Mouse (Mus musculus): ENCODE measurements around the gene Gm10392. TPM values are rescaled to one million over a fixed set of nuclear protein-coding genes. Genes with fewer than 3 reads are reported as not detected.

Gene Gm10392
- total and polyA plus RNA-seq, 2 experiments from 2014 or later = not detected

DNA sequence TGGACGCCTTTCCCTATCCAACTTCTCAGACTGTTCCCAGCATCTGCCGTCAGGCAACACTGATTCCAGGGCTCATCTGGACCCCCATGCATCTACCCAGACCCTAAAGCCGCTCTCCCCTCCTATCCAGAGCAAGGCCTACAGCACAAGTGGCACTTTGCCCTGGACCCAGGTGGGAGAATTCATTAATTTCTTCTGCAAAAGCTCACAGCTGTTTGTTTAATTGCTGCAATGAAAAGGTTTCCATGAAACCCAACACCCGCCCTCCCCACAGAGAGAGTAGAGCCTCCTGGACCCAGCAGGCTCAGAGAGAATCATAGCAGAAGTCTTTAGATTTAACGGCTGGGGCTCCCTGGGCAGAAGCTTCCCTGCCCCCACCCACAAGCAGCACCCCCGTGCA lies 33.8 kb downstream of the Gm10392 start:
- H3K9me3 ChIP-seq (ENCODE audit: low read length) = no peaks in the 10 kb centered on the region
- no peak overlapping the region for H3K9ac ChIP-seq (replicated peaks; ENCODE audit: low read length)
- no peak overlapping the region for H3K4me3 ChIP-seq (ENCODE audit: low read length)
- no peak for TF ChIP-seq CTCF (IDR thresholded peaks at IDR 0.05; ENCODE audit: low read depth)
- no peaks in the 10 kb centered on the region for H3K27me3 ChIP-seq (ENCODE audit: insufficient read depth, low read length)
- no peak overlapping the region for H3K27ac ChIP-seq
- ATAC-seq (no peak), DNase-seq (ENCODE audit: low spot score) (peak; percentile 60)
- 0 out of 2 replicates have a peak overlapping the region, but pooled peaks have one; percentile 17 for H3K4me2 ChIP-seq (ENCODE audit: low read depth, low read length)
- no peaks in the 10 kb centered on the region for H3K36me3 ChIP-seq (ENCODE audit: insufficient read depth, low read length)
- peaks cover 38% of the 10 kb centered on the region for H3K4me1 ChIP-seq (ENCODE audit: insufficient read depth, low read length)
- WGBS = 39% methylated on average over 6 of the region's 6 CpGs

DNA sequence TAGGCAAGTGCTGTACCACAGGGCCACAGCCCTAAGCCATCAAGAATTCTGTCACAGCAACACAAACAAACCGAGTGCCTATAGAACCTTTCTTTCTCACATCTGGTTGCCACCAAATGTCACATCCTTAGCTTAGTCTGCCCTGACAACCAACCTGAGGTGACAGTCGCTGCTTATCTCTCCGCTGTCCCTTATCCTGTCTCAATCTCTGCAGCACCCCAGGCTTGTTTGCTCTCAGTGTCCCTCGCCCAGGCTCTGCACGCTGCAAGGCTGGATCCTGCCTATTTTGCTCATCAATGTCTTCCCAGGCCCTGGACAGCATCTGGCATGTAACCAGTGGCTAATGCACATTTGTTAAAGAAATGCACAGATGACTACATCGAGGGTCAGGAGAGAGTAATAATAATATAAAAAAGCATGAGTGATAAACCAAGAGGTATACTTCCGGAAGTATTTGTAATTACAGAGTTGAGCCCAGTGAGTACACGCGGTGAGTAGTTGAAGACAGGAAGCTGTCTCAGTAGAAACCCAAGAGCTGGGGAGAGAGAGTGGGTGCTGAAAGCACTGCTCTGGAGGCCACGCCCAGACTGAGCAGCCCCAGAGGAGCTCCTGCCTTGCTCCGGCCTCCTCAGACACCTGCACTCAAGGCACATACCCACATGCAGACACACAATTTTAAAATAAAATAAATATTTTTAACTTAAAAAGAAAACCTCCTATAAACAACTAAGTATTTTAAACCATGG lies 35.3 kb downstream of the Gm10392 start:
- Histone ChIP-seq H3K36me3 (ENCODE audit: insufficient read depth, low read length) (no peaks in the 10 kb centered on the region), H3K9ac (replicated peaks; ENCODE audit: low read length) (no peak overlapping the region), H3K4me3 (ENCODE audit: low read length) (no peak overlapping the region), H3K9me3 (ENCODE audit: low read length) (no peaks in the 10 kb centered on the region), H3K4me2 (ENCODE audit: low read depth, low read length) (no peak overlapping the region), H3K27me3 (ENCODE audit: insufficient read depth, low read length) (no peaks in the 10 kb centered on the region), H3K27ac (no peak overlapping the region), H3K4me1 (ENCODE audit: insufficient read depth, low read length) (peaks cover 34% of the 10 kb centered on the region)
- TF ChIP-seq CTCF (IDR thresholded peaks at IDR 0.05; ENCODE audit: low read depth) = no peak
- DNase-seq (ENCODE audit: low spot score) (no peak), ATAC-seq (no peak)
- 71% methylated on average over 11 of the region's 11 CpGs for WGBS

DNA sequence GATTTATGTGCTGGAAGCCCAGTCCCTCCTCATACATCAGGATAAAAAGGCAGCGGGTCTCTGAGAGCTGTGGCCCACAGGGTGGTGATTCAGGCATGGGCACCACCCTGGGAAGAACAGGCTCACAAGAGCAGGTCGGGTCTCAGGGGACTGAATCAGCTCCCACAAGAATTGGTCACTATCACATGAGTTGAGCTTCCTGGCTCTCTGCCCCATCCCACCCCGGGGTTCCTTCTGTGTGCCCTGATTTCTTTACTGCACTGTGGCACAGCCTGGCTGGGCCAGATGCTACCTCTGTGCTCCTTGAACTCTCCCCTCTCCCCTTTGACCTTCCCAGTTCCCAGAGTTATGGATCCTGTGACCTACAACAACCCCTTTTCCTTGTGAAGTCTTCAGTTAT lies 36.0 kb downstream of the Gm10392 start:
- H3K9ac ChIP-seq (replicated peaks; ENCODE audit: low read length) = no peak overlapping the region
- no peak overlapping the region for H3K4me2 ChIP-seq (ENCODE audit: low read depth, low read length)
- H3K27ac ChIP-seq = no peak overlapping the region
- H3K4me3 ChIP-seq (ENCODE audit: low read length) = no peak overlapping the region
- TF ChIP-seq CTCF (IDR thresholded peaks at IDR 0.05; ENCODE audit: low read depth) = no peak
- peaks cover 28% of the 10 kb centered on the region for H3K4me1 ChIP-seq (ENCODE audit: insufficient read depth, low read length)
- no peaks in the 10 kb centered on the region for H3K27me3 ChIP-seq (ENCODE audit: insufficient read depth, low read length)
- no peaks in the 10 kb centered on the region for H3K9me3 ChIP-seq (ENCODE audit: low read length)
- DNase-seq (ENCODE audit: low spot score) (no peak), ATAC-seq (no peak)
- WGBS = 68% methylated on average over 3 of the region's 3 CpGs
- no peaks in the 10 kb centered on the region for H3K36me3 ChIP-seq (ENCODE audit: insufficient read depth, low read length)

DNA sequence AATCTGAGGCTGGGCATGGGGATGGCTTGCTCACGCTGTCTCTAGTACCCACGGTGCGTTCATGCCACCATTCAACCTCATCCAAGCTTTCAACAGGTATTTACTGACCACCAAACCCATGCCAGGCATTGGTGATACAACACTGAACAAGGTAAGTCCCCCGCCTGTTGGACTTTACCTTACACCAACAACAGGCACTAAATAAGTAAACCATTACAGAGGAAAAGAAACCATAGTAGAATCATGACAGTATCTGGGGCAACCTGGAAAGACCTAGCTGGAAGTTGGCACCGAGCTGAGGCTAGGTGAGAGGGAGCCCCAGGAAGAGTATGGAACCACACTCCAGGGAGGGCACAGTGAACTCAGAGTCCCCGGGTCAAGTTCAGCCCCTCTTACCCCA lies 42.1 kb downstream of the Gm10392 start:
- H3K9ac ChIP-seq (replicated peaks; ENCODE audit: low read length) = no peak overlapping the region
- H3K4me3 ChIP-seq (ENCODE audit: low read length) = no peak overlapping the region
- H3K9me3 ChIP-seq (ENCODE audit: low read length) = no peaks in the 10 kb centered on the region
- no peaks in the 10 kb centered on the region for H3K4me1 ChIP-seq (ENCODE audit: insufficient read depth, low read length)
- ATAC-seq (no peak), DNase-seq (ENCODE audit: low spot score) (no peak)
- 95% methylated on average over 6 of the region's 6 CpGs for WGBS
- TF ChIP-seq CTCF (IDR thresholded peaks at IDR 0.05; ENCODE audit: low read depth) = no peak
- no peak overlapping the region for H3K4me2 ChIP-seq (ENCODE audit: low read depth, low read length)
- no peak overlapping the region for H3K27ac ChIP-seq
- peaks cover 10% of the 10 kb centered on the region for H3K36me3 ChIP-seq (ENCODE audit: insufficient read depth, low read length)
- no peaks in the 10 kb centered on the region for H3K27me3 ChIP-seq (ENCODE audit: insufficient read depth, low read length)

DNA sequence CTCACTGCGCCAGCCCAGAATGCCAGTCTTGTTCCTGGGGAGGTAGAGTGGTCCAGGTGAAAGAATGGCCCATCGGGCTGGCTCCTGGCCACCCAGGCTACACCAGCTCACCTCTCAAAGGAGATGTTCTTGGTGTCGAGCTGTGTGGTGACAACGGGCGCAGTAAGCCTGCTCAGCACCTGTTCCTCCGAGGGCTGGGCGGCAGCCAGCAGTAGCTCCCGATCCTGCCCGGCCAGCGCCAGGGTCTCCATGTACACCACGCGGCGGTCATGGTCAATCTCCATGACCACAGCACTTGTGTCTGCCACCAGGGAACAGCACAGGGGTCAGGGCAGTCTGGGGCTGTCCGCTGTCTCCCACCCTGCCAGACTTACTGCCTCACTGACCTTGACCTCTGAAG lies 42.8 kb downstream of the Gm10392 start:
- H3K4me2 ChIP-seq (ENCODE audit: low read depth, low read length) = no peak overlapping the region
- H3K9me3 ChIP-seq (ENCODE audit: low read length) = no peaks in the 10 kb centered on the region
- H3K4me3 ChIP-seq (ENCODE audit: low read length) = no peak overlapping the region
- H3K9ac ChIP-seq (replicated peaks; ENCODE audit: low read length) = no peak overlapping the region
- H3K27me3 ChIP-seq (ENCODE audit: insufficient read depth, low read length) = no peaks in the 10 kb centered on the region
- H3K36me3 ChIP-seq (ENCODE audit: insufficient read depth, low read length) = peaks cover 12% of the 10 kb centered on the region
- DNase-seq (ENCODE audit: low spot score) = no peak
- TF ChIP-seq CTCF (IDR thresholded peaks at IDR 0.05; ENCODE audit: low read depth) = no peak
- H3K4me1 ChIP-seq (ENCODE audit: insufficient read depth, low read length) = no peaks in the 10 kb centered on the region
- WGBS = 86% methylated on average over 14 of the region's 14 CpGs
- ATAC-seq = no peak
- no peak overlapping the region for H3K27ac ChIP-seq

DNA sequence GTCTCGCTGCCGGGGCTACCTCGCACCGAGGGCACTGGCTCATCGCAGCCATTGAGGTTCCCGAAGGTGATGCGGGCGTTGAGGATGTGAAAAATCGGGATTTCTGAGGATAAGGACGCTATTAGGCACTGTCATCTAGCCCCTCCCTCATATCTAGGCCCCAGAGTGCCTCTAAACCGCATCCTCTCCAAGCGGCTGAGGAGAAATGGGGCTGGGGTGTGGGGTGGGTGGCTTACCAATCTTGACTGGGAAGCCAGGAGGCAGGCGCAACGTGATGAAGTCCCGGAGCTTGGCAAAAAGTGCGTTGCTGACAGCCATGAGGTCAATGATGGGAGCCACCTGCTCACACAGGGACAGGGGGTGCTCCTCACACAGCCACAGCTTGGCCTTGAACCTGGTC lies 46.2 kb downstream of the Gm10392 start:
- DNase-seq (ENCODE audit: low spot score) = no peak
- Histone ChIP-seq H3K36me3 (ENCODE audit: insufficient read depth, low read length) (peaks cover 21% of the 10 kb centered on the region), H3K4me3 (ENCODE audit: low read length) (no peak overlapping the region), H3K9ac (replicated peaks; ENCODE audit: low read length) (no peak overlapping the region), H3K27me3 (ENCODE audit: insufficient read depth, low read length) (no peaks in the 10 kb centered on the region), H3K9me3 (ENCODE audit: low read length) (no peaks in the 10 kb centered on the region), H3K4me1 (ENCODE audit: insufficient read depth, low read length) (no peaks in the 10 kb centered on the region), H3K4me2 (ENCODE audit: low read depth, low read length) (no peak overlapping the region), H3K27ac (no peak overlapping the region)
- ATAC-seq = no peak
- no peak for TF ChIP-seq CTCF (IDR thresholded peaks at IDR 0.05; ENCODE audit: low read depth)
- 92% methylated on average over 16 of the region's 16 CpGs for WGBS

DNA sequence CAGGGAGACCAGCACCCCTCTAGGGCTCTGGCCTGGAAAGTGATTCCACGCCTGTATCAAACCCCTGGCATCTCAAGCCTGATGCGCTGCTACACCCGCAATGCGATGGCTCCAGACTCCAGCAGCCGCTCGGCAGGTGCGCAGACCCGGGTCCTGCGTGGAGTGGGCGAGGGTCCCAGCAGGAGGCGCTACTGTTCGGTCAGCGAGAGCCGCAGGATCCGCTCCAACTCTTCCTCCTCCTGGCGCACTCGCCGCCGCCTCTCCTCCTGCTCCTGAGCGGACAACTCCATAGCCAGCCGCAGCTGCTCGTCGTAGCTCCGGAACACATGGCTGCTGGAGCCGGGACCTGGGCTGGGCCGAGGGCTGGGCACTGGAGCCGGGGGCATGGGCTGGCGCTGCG lies 47.6 kb downstream of the Gm10392 start:
- H3K36me3 ChIP-seq (ENCODE audit: insufficient read depth, low read length) = peaks cover 21% of the 10 kb centered on the region
- 80% methylated on average over 29 of the region's 29 CpGs for WGBS
- TF ChIP-seq CTCF (IDR thresholded peaks at IDR 0.05; ENCODE audit: low read depth) = no peak

More for the DNA sequence above, 47.6 kb downstream of the Gm10392 start:
- H3K4me3 ChIP-seq (ENCODE audit: low read length) = no peak overlapping the region
- no peak for ATAC-seq
- H3K4me2 ChIP-seq (ENCODE audit: low read depth, low read length) = no peak overlapping the region
- H3K9me3 ChIP-seq (ENCODE audit: low read length) = no peaks in the 10 kb centered on the region
- no peaks in the 10 kb centered on the region for H3K4me1 ChIP-seq (ENCODE audit: insufficient read depth, low read length)
- no peak overlapping the region for H3K27ac ChIP-seq
- no peaks in the 10 kb centered on the region for H3K27me3 ChIP-seq (ENCODE audit: insufficient read depth, low read length)
- H3K9ac ChIP-seq (replicated peaks; ENCODE audit: low read length) = no peak overlapping the region
- no peak for DNase-seq (ENCODE audit: low spot score)

Data from hindbrain, postnatal 0 days (tissue).